Mouse (Mus musculus) mammary gland, adult 2 months (tissue): ENCODE data around the gene Calm4. TPM values are rescaled to one million over a fixed set of nuclear protein-coding genes. Genes with fewer than 3 reads are reported as not detected.

Source experiments
- polyA plus RNA-seq: library from polyadenylated mRNA; depleted of rRNA; stranded (reverse); fragments of >200 nt; gene quantifications from 2 replicates; pipeline ENCODE4 v1.2.3, GENCODE M21; 2012; ENCODE audit warnings: low replicate concordance; rRNA removed

Gene Calm4
- polyA plus RNA-seq, result 4.7 TPM in 1 of 2 replicates, not detected in the other

DNA sequence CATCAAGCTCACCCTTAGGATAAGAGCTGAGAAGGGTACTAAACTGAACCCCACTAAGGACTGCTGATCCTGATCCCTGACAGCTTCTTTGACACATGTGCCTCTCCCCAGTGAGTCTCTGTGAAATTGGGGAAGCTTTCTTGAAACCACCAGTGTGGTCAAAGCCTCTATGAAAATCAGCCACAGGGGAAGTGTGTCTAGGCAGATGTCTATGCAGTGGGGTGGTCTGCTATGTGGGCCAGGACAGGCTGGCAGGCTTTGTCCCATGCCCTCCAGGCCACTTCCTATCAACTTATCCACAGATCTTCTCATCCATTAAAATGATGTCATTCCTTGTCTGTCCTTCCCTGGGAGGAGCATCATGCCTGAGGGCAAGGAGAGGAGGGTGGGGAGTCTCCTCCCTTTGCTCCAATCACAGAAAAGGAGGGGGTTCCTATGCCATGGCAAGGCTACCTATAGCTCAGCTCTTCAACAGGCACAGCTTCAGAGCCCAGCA lies at the start of gene Calm4:
TSS of gene Calm4 (plus strand) at position 446 of the 496 bp plus-strand sequence.

DNA sequence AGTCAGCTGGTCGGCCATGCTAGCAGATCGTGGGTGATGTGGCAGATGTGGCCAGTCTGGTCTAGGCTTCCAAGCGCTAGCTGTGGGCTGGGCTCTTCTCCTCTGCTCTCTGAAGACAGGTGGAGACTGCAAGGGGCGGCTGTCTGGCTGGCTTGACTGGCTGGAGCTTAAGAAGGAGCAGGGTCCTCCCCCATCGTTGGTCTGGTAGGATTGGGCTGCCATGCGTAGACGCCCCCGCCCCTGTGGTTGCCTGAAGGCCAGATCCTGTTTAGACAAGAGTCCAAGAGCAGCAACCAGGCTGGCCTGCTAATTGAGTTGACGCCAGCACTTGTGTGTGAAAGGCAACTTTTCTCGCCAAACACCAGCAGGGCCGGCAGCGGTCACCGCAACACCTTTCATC lies 33.4 kb upstream of the Calm4 start, which contains the start of gene Calml3:
TSS of gene Calml3 (minus strand) at position 131 of the 400 bp plus-strand sequence.

DNA sequence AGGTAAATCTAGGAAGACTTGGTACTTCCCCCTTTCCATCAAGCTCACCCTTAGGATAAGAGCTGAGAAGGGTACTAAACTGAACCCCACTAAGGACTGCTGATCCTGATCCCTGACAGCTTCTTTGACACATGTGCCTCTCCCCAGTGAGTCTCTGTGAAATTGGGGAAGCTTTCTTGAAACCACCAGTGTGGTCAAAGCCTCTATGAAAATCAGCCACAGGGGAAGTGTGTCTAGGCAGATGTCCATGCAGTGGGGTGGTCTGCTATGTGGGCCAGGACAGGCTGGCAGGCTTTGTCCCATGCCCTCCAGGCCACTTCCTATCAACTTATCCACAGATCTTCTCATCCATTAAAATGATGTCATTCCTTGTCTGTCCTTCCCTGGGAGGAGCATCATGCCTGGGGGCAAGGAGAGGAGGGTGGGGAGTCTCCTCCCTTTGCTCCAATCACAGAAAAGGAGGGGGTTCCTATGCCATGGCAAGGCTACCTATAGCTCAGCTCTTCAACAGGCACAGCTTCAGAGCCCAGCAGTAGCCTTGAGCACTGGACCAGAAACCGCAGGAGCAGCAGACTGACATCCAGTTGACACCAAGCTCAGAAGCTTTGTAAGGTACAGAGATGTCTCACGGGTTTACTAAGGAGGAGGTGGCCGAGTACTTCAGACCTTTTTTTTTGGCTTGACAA lies 16.2 kb downstream of the Calm4 start, which contains the start of gene Calm5:
TSS of gene Calm5 (plus strand) at position 526 of the 686 bp plus-strand sequence.

Other genes starting within 250 kb of the Calm4 start
- 2.8 and 5.7 TPM in 2 replicates for gene Fam208b, start 226.6 kb upstream of the Calm4 start, polyA plus RNA-seq
- 16.9 TPM in 2 replicates for gene Asb13, start 203.7 kb upstream of the Calm4 start, polyA plus RNA-seq
- 0.41 and 5.0 TPM in 2 replicates for gene Calml3, start 33.4 kb upstream of the Calm4 start, polyA plus RNA-seq
- gene Calm5, start 16.4 kb downstream of the Calm4 start, polyA plus RNA-seq, result 0.42 TPM in 1 of 2 replicates, not detected in the other
- 35.4 and 40.8 TPM in 2 replicates for gene Net1, start 80.5 kb downstream of the Calm4 start, polyA plus RNA-seq
- gene Tubal3, start 80.5 kb downstream of the Calm4 start, polyA plus RNA-seq, result not detected in 2 replicates
- not detected in 2 replicates for gene Ucn3, start 107.6 kb downstream of the Calm4 start, polyA plus RNA-seq
- gene Akr1c14, start 211.3 kb downstream of the Calm4 start, polyA plus RNA-seq, result 1.9 and 5.8 TPM in 2 replicates